Mouse (Mus musculus) liver, embryonic 14.5 days (tissue): ENCODE measurements around the gene Clba1.

Experiments
- CTCF ChIP-seq: IDR thresholded peaks from 2 replicates; pipeline ENCODE4 v1.5.1; 2016; ENCODE audit warnings: antibody characterized with exemption, low read depth, control low read depth
- EP300 ChIP-seq: IDR thresholded peaks from 2 replicates; pipeline ENCODE4 v1.6.1; 2016; ENCODE audit warnings: antibody characterized with exemption, low read depth

DNA sequence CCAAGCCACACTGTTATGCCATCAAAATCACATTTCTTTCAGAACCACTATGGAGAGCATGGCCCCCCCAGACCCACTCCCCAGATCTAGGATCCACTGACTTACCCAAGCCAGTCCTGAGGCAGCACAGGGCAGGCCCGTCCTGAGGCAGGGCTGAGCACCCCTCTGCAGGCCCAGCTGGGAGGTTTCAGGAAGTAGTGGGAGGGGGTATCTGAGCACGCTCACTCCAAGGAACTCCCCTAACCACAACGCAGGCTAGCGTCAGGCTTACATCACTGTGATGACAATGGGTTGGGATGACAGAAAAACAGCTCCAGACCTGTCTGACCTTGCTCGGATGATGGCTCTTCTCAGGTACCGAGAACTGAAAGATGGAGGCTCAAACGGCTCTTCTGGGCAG is 52.0 kb downstream of the Clba1 start:
- no peak for TF ChIP-seq CTCF
- no peak for TF ChIP-seq EP300
